Mouse (Mus musculus) megakaryocyte progenitor cell, adult 5-6 weeks (primary cell): ENCODE measurements around the gene Mospd2. TPM values are rescaled to one million over a fixed set of nuclear protein-coding genes. Genes with fewer than 3 reads are reported as not detected.

Experiments
- ATAC-seq: replicated peaks from 2 replicates; pipeline ENCODE4 v1.8.0; 2016; ENCODE audit warnings: mild to moderate bottlenecking, moderate TSS enrichment, inconsistent platforms; ENCODE audit not compliant: poor library complexity
- total RNA-seq, 2 experiments: library from RNA; stranded (forward) in 1 of 2; stranded (reverse) in 1 of 2; fragments of 157-497, 149-512 nt in 1 of 2; fragments of 200-1000 nt in 1 of 2; gene quantifications; 2 replicates each; pipeline versions ENCODE4 v1.2.3 to v1.2.4; 2015 to 2017

The Mospd2 gene
- total RNA-seq (2015) (28.3 and 28.5 TPM in 2 replicates), total RNA-seq (2017) (17.6 and 25.2 TPM in 2 replicates)

DNA sequence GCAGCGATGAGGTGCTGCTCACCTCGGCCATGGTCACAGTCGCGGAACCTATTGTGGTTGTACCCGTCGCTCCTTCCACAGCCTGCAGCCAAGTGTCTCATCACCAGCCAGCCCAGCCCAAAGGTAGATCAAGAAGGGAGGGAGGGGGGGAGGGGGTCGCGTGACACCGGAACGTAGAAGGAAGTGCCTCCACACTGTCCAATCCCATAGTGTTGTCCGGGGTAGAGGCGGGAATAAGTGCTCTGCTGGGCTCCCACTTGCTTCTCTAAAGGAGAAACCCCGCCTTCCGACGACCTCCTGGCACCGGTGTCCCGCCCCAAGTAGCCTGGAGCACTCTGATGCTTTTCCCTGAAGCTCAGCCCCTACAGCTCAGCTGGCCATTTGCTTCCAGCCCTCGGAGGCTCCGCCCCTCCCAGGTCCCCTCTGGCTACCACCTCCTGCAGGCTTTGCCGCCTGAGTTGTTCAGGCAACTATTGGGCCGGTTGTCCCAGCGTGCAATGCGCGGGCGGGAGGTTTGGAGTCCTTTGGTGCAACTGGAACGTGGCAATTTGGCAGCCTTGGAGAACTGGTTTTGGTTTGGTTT, at the start of gene Mospd2, which contains the start of gene Fancb:
Gene Mospd2, minus strand, starts transcription at position 183 of the 583 bp plus-strand sequence.
Gene Fancb, plus strand, starts transcription at position 400 of the 583 bp plus-strand sequence.
- ATAC-seq = peak; percentile 95

DNA sequence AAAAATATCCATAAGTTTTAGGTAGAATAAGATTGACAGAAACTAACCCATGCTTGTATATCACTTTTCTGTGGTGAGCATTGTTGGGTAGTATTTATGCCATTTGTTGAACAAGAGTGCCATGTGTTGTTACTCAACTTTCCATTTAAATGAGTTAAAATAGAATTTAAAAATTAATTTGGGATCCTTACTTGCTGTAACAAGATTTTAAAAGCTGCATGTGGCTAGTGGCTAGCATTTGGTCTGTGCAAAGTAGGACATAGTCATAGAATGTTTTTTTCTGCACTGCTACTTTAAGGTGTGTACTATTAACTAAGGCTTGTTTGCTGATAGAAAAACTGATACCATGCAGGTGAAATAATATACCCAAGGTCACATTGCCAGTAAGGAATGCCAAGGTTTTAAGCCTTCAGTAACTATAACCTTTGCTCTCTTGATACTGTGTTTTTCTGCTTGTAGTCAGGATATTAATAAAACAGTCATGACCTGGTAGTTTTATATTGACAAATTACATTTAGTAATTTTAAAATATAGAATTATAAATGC, 24.7 kb upstream of the Mospd2 start, which contains the start of gene Gm17604:
Gene Gm17604, minus strand, starts transcription at position 51 of the 546 bp plus-strand sequence.
- ATAC-seq = no peak

DNA sequence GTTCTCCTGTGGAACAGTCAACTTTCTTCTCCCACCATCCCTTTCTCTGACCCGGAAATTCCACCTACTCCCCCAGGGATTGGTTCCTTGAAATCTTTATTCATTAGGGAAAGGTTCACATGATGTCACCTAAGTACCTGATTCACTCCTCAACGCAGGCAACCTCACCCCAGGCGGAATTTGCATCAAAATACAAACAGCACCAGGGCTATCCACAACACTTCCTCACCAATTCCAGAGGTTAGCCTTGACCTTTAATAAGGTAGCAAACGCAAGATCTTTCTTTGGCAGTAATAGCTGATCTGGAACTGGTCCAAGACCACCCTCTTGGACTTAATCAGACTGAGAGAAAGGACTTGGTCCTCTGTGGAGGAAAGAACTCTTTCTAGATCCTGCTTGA, 23.0 kb upstream of the Mospd2 start:
- no peak for ATAC-seq

DNA sequence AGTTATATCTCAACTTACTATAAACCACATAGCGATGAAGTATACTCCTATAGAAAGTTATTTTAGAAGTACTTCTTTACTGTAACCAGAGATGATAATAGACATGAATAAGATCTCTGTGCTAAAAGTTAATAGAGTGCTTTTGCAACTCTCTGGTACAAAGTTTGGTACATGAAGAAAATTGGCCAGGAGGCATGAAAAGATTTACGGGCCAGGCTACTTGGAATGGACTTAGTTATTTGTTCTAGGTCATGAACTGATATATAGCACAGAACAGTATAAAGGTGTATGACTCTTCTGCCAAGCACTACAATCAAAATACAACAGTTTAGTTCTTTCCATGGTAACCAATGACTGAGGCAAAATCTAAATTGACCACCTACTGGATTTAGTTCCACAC, 1.3 kb downstream of the Mospd2 start:
- no peak for ATAC-seq

DNA sequence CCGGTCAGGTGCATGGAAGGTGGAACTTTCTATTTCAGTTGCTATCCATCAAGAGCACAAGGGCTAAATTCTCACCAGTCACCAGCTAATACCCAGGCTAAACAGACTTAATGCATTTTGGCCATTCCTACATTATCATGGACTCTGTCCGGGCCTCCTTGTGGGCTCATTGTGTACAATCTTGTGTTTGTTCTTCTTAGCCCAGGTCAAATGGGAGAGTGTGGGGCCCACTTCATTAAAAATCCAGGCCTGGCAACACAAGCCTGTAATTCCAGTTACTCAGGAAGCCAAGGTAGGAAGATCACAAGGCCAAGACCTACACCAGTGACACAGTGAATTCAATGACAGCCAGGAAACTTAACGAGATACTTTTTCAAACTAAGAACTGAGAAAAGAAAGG, 9.0 kb downstream of the Mospd2 start:
- ATAC-seq = no peak

DNA sequence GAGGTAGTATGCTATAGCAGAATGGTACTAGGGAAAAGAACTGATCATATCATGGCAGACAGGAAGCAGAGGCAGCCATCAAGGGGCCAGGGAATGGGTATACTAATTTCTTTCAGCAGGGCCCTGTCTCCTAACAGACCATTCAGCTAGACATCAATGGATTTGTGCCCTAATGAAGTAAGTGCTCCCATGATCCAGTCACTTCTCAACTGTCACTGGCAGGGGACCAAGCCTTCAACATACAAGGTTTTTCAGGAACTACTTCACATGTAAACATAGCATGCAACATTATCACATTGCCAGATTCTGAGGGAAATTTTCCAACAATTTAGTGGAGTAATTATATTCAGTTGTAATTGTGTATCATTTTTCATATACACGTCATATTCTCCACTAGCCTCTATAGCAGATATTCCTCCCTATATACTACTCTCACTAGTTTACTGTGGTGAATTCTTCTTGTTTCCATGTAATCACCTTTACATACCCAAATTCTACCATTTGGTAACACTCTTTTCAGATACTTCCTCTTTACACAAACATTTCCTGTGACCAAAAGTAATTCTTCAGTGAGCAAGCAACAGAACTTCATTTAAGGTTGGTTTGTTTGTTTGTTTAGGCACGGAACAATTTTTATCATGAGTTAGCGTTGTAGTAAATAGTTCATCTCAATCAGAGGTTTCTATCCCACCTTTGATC, 14.3 kb downstream of the Mospd2 start:
- peak; percentile 57 for ATAC-seq

DNA sequence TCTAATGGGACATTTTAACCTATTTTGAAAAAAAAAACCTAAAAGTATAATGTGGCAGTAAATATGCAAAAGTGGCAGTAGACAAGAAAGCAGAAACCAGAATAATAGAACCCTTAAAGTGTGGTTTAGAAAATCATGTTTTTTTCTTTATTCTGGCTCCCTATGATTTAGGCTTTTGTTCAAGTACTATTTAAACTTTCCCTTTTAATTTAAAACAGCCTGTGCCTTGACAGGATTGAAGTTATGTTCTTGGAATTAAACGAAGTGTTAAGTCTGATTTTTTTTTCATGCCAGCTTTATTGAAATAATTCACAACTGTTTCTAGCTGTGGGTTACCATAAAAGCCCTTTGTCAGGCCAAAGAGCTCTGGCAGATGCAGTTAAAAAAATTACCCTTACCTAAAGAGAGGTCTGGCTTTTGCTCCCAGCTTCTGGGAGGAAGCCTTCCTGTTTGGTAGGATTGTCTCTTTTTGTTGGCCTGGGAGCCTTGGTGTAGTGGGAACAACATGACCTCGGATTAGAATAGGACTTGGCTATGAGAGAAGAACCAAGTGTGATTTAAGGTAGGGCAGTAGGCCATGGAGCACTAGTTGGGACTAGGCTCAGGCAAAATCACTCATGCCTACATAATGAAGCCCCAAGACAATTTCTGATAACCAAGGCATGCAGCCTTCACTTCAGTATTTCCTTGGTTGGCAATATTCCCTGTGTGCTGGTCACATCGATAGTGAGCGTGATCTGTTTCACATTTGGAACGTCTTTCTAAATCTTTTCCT, 27.4 kb downstream of the Mospd2 start:
- no peak for ATAC-seq

DNA sequence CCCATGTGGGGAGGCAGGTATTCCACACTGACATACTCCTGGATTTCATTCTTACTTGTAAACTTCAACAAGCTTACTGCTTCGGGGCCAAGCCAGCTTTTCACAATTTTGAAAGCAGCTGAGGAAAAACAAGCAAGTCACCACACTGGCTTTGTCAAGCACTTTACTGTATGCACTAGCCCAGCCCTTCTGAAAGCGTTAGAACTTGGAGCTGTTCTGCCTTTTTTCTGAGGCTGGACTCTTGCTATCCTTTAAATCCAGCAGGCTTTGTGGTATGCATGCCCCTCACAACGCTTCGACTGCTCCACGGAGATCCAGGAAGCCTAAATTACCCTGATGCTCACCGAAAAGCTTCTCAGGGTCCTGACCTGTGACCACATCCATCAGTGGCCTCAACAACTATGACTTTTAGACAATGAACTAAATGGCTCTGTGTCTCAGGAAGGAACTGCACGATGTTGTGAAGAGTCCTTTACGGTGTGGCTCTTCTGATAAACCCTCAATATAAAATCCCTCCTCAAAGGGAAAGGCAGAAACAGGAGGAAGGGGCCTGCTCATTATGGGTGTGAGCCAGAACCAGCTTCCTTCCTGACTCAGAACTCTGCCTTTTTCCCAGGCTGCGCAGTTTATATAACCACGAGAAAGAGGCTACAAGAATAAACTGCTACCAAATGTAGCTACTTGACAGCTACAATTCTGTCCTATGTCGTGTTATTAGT, 28.2 kb downstream of the Mospd2 start:
- ATAC-seq = no peak

DNA sequence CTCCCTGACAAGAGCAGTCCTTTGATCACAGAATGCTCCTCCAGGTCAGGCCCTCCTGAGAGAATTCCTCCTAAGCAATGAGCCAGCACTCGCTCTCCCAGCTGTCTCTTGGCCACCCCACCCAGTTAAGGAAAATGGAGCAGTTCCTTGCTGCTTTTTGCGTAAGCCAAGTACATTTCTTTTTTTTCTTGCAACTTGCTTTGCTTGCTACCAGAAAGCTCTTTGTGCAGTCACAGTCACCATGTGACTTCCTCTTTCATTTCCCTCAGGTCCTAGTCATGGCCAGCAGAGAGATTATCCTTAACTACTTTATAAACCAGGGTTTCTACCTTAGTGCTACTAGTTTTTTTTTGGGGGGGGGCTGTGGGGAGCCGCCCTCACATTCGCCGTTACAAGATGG, 38.6 kb downstream of the Mospd2 start:
- peak; percentile 97 for ATAC-seq

DNA sequence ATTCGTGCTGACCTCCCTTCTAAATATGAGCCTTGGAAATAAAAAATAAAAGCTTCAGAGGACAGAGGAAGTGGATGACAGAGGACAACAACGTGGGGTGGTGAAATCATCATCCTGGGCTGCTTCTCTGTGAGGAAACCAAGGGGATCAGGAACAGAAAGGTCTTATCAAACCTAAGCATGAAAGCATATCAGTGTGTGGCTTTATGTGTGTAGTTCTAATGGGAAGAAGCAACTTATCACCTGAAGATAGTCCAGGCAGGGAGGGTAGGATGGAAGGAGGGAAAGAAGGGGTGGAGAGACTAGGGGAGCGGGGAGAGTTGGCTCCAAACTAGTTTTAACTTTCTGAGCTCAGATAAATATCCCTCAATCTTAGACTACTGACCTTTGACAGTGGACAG, 67.2 kb downstream of the Mospd2 start:
- no peak for ATAC-seq

DNA sequence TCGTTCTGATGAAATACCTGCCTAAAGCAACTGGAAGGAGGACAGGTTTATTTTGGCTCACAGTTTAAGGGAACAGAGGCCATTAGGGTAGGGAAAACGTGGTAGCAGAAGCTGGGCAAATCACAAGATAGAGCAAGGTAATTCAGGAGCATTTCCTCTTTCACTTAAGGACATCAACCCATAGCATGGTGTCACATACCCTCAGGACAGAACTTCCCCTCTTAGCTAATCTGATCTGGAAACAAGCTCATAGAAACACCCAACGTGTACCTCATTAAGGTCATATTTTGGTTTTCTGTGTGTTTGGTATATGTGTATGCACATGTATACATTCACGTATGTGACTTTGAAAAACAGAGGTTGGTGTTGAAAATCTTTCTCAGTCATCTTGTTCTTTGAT, 68.0 kb downstream of the Mospd2 start:
- no peak for ATAC-seq

DNA sequence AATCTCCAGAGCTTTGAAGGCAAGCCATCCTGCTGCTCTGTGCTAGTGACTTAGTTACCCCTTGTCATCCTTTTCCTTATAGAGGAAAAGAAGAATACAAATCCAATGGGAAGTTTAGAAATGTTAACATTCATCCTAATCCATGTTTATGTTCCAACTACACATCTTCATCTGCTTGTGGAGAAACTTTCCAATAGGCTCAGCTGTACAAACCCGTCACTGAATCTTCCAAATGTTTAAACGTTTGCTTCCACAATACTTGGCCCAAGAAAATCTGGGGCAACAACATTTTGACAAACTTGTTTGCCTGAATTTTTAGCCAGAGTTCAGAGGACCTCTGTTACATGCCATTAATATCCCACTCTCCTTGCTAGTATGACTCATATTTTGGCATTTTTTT, 78.3 kb downstream of the Mospd2 start:
- no peak for ATAC-seq

DNA sequence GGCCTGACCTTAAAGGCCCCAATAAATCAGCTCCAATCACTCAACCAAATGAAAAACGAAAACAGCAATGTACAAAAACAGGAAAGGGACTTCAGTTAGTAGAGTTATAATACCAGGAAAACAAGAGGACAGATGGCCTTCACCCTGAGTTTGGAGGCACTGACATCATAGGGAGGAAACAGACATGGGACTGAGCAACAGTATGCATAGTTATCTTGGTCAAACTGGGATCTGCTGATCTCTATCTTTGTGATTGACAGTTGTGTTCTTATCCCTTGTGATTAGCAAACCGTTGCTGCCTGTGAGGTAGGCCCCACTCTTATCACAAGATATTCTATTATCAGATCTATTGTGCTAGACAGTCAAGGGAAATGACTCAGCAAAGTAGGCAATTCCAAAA, 80.4 kb downstream of the Mospd2 start:
- ATAC-seq = no peak

DNA sequence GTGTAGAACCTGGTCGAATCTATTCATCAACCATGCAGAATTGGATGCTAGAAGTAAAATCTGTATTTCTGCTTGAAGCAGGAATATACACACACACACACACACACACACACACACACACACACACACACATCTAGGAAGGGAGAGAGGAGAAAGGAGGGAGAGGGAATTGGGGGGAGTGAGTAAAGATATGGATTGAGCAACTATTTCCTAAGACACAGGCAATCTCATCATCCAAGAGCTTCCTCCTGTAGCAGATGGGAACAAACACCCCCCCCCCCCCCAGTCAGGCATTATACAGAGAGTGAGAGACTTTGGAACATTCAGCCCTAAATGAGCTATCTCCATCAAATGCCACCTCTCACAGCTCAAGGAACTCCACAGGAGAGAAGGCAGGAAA, 93.9 kb downstream of the Mospd2 start:
- ATAC-seq = peak; percentile 66

Other genes with a start within 250 kb of the Mospd2 start
- gene Fancb, start 217 bp upstream of the Mospd2 start, total RNA-seq (2015) = 7.9 and 12.0 TPM in 2 replicates
- gene Fancb, start 217 bp upstream of the Mospd2 start, total RNA-seq (2017) = 11.7 and 12.8 TPM in 2 replicates
- gene Gm17604, start 24.5 kb upstream of the Mospd2 start, total RNA-seq (2015) = not detected in 2 replicates
- gene Gm17604, start 24.5 kb upstream of the Mospd2 start, total RNA-seq (2017) = not detected in 2 replicates